Mouse (Mus musculus): Measurements from ENCODE around the gene Srd5a1. TPM values are rescaled to one million over a fixed set of nuclear protein-coding genes. Genes with fewer than 3 reads are reported as not detected.

Gene Srd5a1
- 19.6 and 22.6 TPM in 2 replicates for total RNA-seq (2014; rRNA removed)
- polyA plus RNA-seq (2015; fragmentation: Nextera tagmentation; extraction: Ambion mirVana), result 32.8 and 34.7 TPM in 2 replicates

DNA sequence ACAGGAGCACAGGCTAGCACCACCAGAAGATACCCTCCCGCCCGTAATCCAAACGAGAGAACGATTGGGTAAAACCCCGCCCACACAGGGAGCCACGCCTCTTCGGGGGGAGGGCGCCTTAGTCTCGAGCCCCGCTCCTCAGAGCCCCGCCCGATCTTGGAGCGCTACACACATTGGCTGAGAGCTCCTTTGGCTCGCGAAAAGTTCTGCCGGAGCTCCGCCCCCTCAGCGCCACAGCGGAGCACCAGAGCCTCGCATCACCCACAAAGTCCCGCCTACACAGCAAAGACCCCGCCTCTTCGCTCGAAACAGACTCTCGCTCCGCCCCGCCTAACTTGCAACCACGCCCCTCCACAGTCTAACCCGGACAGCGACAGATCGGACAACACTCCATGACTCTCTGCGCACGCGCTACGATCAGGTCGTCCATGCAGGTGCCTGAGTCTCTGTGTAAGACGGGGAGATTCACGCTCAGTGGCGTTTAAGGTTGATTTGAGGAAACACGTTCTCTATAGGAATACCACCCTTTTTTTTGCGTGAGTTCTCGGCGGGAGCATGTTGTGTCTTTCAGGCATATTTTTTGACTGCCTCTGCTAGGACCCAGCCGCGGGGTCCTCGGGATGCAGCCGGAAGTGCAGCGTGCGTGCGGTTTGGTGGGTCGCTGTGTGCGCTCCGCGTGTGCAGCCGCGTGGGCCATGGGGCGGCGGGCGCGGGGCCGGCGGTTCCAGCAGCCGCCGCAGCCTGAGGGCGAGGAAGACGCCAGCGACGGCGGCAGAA lies at the start of gene Srd5a1:
Srd5a1 (minus strand) TSS at position 45 of the 777 bp plus-strand sequence.
- Histone ChIP-seq H3K36me3 (ENCODE audit: insufficient read depth, low read length) (peaks cover 21% of the 10 kb centered on the region; the same call in 1 of the 2 replicates), H3K27ac (peak within 1 kb of the TSS; percentile 75), H3K9me3 (ENCODE audit: low read length) (no peaks in the 10 kb centered on the region), H3K4me3 (ENCODE audit: low read length) (peak within 1 kb of the TSS; percentile 61), H3K9ac (replicated peaks; ENCODE audit: low read length) (peak within 1 kb of the TSS; percentile 63), H3K27me3 (ENCODE audit: insufficient read depth, low read length) (no peaks in the 10 kb centered on the region), H3K4me1 (ENCODE audit: insufficient read depth, low read length) (no peaks in the 10 kb centered on the region; the same call in 1 of the 2 replicates), H3K4me2 (ENCODE audit: low read depth, low read length) (peak within 1 kb of the TSS; percentile 97)
- no peak for TF ChIP-seq CTCF (IDR thresholded peaks at IDR 0.05; ENCODE audit: low read depth)
- peak; percentile 98 for ATAC-seq
- under 1% methylated on average over 69 of the region's 69 CpGs for WGBS
- DNase-seq (ENCODE audit: low spot score), result peak; percentile 100

DNA sequence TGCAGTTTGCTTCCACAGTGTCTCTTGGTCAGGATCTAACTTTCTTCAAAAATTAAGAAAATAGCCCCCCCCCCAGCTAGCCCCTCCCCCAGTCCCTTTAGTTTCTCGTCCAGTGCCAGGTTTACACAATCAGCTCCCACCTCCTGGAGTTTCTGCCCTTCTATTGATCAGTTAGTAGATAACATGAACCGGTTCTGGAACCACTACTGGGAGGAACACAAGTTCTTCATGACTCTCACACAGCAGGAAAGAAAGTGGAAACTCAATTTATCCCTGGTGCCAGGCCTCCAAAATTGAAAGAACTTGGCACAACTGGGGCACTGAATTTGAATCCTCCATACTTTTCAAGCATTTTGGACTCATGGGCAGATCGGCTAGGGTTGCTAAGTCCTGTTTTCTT lies 43.3 kb upstream of the Srd5a1 start:
- H3K4me3 ChIP-seq (ENCODE audit: low read length), result no peak overlapping the region
- H3K9me3 ChIP-seq (ENCODE audit: low read length), result no peaks in the 10 kb centered on the region
- WGBS, result 83% methylated on average over 3 of the region's 3 CpGs
- no peaks in the 10 kb centered on the region for H3K4me1 ChIP-seq (ENCODE audit: insufficient read depth, low read length)
- H3K27ac ChIP-seq, result no peak overlapping the region
- no peaks in the 10 kb centered on the region for H3K36me3 ChIP-seq (ENCODE audit: insufficient read depth, low read length)
- ATAC-seq (no peak), DNase-seq (ENCODE audit: low spot score) (no peak)
- H3K4me2 ChIP-seq (ENCODE audit: low read depth, low read length), result no peak overlapping the region
- no peak for TF ChIP-seq CTCF (IDR thresholded peaks at IDR 0.05; ENCODE audit: low read depth)
- no peak overlapping the region for H3K9ac ChIP-seq (replicated peaks; ENCODE audit: low read length)
- no peaks in the 10 kb centered on the region for H3K27me3 ChIP-seq (ENCODE audit: insufficient read depth, low read length)

DNA sequence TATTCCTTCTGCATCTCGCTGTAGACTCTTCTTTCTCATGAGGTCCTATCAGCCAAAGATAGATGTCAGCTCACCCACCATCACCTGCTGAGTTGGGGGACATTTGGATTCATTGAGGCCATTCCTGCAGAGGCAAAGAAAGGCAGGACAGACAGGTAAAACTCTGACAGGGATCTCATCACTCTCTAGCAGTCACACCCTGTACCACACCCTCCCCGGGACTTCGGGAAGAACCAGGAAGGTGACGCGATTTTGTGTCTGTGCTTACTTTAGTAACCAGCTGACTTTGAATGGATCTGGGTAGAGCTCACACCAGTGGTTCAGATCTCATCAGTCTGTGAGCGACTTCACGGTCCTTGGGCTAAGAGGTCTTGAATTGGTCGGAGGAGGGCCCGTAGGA lies 35.2 kb upstream of the Srd5a1 start:
- Histone ChIP-seq H3K4me2 (ENCODE audit: low read depth, low read length) (no peak overlapping the region), H3K4me3 (ENCODE audit: low read length) (no peak overlapping the region), H3K4me1 (ENCODE audit: insufficient read depth, low read length) (no peaks in the 10 kb centered on the region), H3K9ac (replicated peaks; ENCODE audit: low read length) (no peak overlapping the region), H3K27me3 (ENCODE audit: insufficient read depth, low read length) (no peaks in the 10 kb centered on the region), H3K36me3 (ENCODE audit: insufficient read depth, low read length) (no peaks in the 10 kb centered on the region), H3K9me3 (ENCODE audit: low read length) (no peaks in the 10 kb centered on the region), H3K27ac (no peak overlapping the region; the same call in 1 of the 2 replicates)
- TF ChIP-seq CTCF (IDR thresholded peaks at IDR 0.05; ENCODE audit: low read depth), result no peak
- DNase-seq (ENCODE audit: low spot score) (no peak), ATAC-seq (no peak; the same call in 1 of the 2 replicates)
- 86% methylated on average over 9 of the region's 9 CpGs for WGBS

DNA sequence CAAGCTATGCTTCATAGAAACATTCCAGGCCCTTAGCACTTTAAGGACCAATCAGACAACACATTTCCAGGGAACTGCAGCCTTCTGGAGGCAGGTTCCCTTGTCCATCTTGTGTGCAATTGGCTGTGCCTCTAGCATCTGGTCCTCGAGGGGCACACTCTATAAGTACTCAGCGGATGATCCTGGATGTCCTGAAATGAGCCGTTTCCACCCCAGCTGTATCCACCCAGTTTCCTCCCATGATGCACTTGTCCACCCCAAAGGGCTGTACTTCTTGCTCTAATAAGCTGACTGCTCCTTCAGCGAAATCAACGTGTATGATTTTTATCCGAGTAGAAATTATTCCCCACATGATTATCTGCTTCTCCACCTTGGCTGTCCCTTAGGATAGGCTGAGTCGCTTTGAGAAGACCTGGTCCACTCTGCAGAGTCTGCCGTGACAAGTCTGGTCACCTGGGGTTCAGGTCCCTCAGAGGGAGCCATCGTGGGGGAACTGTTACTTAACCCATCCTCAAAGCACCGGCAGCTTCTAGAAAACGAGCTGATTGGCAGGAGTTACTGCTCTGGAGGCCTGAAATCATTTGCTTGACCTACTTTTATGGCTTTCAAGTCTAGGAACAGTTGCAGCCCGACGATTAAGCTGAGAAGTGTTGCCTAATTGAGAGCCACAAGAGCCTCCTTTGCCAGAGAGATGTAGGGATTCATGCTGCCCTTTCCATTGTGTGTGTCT lies 34.6 kb upstream of the Srd5a1 start:
- H3K4me2 ChIP-seq (ENCODE audit: low read depth, low read length), result no peak overlapping the region
- H3K27ac ChIP-seq, result no peak overlapping the region; the same call in 1 of the 2 replicates
- 61% methylated on average over 13 of the region's 13 CpGs for WGBS
- no peaks in the 10 kb centered on the region for H3K27me3 ChIP-seq (ENCODE audit: insufficient read depth, low read length)
- no peaks in the 10 kb centered on the region for H3K9me3 ChIP-seq (ENCODE audit: low read length)
- H3K4me1 ChIP-seq (ENCODE audit: insufficient read depth, low read length), result no peaks in the 10 kb centered on the region
- no peak overlapping the region for H3K4me3 ChIP-seq (ENCODE audit: low read length)
- DNase-seq (ENCODE audit: low spot score) (peak; percentile 24), ATAC-seq (peak; percentile 61)
- H3K36me3 ChIP-seq (ENCODE audit: insufficient read depth, low read length), result no peaks in the 10 kb centered on the region
- no peak for TF ChIP-seq CTCF (IDR thresholded peaks at IDR 0.05; ENCODE audit: low read depth)
- no peak overlapping the region for H3K9ac ChIP-seq (replicated peaks; ENCODE audit: low read length)

DNA sequence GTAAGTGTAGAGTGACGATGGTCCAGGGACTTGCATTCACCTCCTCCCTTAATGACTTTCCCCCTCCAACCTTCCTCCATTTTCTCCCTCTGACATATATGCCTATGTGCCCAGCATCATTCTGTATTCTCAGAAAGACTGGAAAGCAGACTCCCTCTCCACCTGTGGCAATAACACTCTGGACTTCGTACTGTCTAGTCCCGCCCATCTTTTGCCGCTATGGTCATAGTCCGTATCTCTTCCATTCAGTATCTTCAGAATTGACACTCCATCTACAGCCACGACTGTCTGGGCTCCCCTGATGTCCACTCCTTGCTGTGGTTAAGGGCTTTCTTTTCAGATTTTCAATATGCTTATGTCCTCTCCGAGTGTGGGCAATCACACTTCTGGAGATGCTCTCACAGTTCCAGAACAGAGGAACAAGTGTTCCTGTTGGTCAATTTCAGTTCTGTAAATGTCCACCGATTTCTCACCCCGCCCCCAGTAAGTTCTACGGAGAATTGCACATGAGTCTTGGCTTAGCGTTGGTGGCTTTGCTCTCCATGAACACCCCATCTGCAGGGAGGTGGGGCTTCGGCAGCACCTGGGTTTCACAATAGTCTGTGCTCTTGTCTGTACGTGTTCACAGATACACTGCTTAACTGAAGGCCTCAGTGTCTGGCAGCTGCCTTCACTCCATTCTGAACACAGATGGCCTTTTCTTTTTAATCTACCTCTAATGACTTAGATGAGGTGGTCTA lies 33.4 kb upstream of the Srd5a1 start:
- no peak for TF ChIP-seq CTCF (IDR thresholded peaks at IDR 0.05; ENCODE audit: low read depth)
- WGBS, result 82% methylated on average over 13 of the region's 13 CpGs
- Histone ChIP-seq H3K9me3 (ENCODE audit: low read length) (no peaks in the 10 kb centered on the region), H3K4me1 (ENCODE audit: insufficient read depth, low read length) (no peaks in the 10 kb centered on the region), H3K4me2 (ENCODE audit: low read depth, low read length) (no peak overlapping the region), H3K27ac (no peak overlapping the region), H3K36me3 (ENCODE audit: insufficient read depth, low read length) (peaks cover 9% of the 10 kb centered on the region; the same call in 1 of the 2 replicates), H3K4me3 (ENCODE audit: low read length) (no peak overlapping the region), H3K27me3 (ENCODE audit: insufficient read depth, low read length) (no peaks in the 10 kb centered on the region), H3K9ac (replicated peaks; ENCODE audit: low read length) (no peak overlapping the region)
- DNase-seq (ENCODE audit: low spot score), result no peak
- no peak for ATAC-seq

DNA sequence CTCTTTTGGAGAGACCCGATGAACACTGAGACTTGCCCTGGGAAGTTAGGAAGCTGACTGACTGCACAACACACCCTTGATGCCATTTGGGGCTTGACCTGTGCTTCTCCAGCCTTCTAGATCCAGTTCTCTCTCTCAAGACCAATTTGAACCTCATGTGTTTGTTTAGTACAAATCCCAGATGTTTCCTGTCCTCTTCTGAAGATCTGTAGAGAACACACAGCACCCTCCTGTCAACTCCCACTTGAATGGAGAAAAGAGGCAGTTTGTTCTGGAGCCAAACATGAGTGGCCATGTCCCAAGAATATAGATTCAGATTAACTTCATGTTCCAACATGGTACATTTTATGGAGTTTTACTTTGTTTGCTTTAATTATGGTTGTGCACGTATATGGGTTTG lies 32.7 kb upstream of the Srd5a1 start:
- Histone ChIP-seq H3K27ac (no peak overlapping the region), H3K36me3 (ENCODE audit: insufficient read depth, low read length) (peaks cover 14% of the 10 kb centered on the region; the same call in 1 of the 2 replicates), H3K27me3 (ENCODE audit: insufficient read depth, low read length) (no peaks in the 10 kb centered on the region), H3K9ac (replicated peaks; ENCODE audit: low read length) (no peak overlapping the region), H3K9me3 (ENCODE audit: low read length) (no peaks in the 10 kb centered on the region), H3K4me3 (ENCODE audit: low read length) (no peak overlapping the region), H3K4me2 (ENCODE audit: low read depth, low read length) (no peak overlapping the region), H3K4me1 (ENCODE audit: insufficient read depth, low read length) (no peaks in the 10 kb centered on the region)
- WGBS, result 91% methylated on average over 2 of the region's 2 CpGs
- TF ChIP-seq CTCF (IDR thresholded peaks at IDR 0.05; ENCODE audit: low read depth), result no peak
- no peak for ATAC-seq
- DNase-seq (ENCODE audit: low spot score), result no peak

All from hindbrain, postnatal 0 days (tissue).